Mouse (Mus musculus) hindbrain, embryonic 10.5 days (tissue): ENCODE results near the gene Rpl41. TPM values are rescaled to one million over a fixed set of nuclear protein-coding genes. Genes with fewer than 3 reads are reported as not detected.
"Not testable (repeated sequence)": the region's sequence is repeated elsewhere in the genome, so short reads cannot be mapped to it uniquely, and the experiment has no call there.

Experiments
- DNase-seq: peaks from one replicate; pipeline ENCODE4 v3.0.0-alpha.2; 2017; ENCODE audit warnings: low spot score
- H3K27ac ChIP-seq: fragments of 300-500 bp; sonication (generic); 2 replicates; pipeline ENCODE4 v1.5.1; 2016; ENCODE audit warnings: mild to moderate bottlenecking, moderate library complexity
- H3K27me3 ChIP-seq: fragments of 300-500 bp; sonication (generic); 2 replicates; pipeline ENCODE4 v1.6.1; 2016; ENCODE audit warnings: mild to moderate bottlenecking; ENCODE audit not compliant: poor library complexity, insufficient read depth, severe bottlenecking
- H3K36me3 ChIP-seq: fragments of 300-500 bp; sonication (generic); 2 replicates; pipeline ENCODE4 v1.6.1; 2016; ENCODE audit warnings: mild to moderate bottlenecking, moderate library complexity
- H3K4me1 ChIP-seq: fragments of 300-500 bp; sonication (generic); replicated peaks from 2 replicates; pipeline ENCODE4 v1.6.1; 2016; ENCODE audit warnings: mild to moderate bottlenecking
- H3K4me3 ChIP-seq: fragments of 300-500 bp; sonication (generic); 2 replicates; pipeline ENCODE4 v1.5.1; 2016; ENCODE audit warnings: mild to moderate bottlenecking, moderate library complexity
- H3K9me3 ChIP-seq: fragments of 300-500 bp; sonication (generic); 2 replicates; pipeline ENCODE4 v1.6.1; 2016; ENCODE audit warnings: mild to moderate bottlenecking, moderate library complexity
- whole genome bisulfite sequencing: fragments of 180-500 bp; shearing (Covaris S2); methylation state at CpG from one replicate; pipeline ENCODE4 v1.1.7; 2016; 5-methylcytosine and 5-hydroxymethylcytosine counted together
- polyA plus RNA-seq: library from polyadenylated mRNA; unstranded; fragments of >200 nt; fragmentation: Nextera tagmentation; extraction: Ambion mirVana; gene quantifications from 2 replicates; pipeline ENCODE4 v1.2.1, GENCODE M21; 2016

The Rpl41 gene
- polyA plus RNA-seq, 1 experiment from 2014 or later: 2,868 TPM

DNA sequence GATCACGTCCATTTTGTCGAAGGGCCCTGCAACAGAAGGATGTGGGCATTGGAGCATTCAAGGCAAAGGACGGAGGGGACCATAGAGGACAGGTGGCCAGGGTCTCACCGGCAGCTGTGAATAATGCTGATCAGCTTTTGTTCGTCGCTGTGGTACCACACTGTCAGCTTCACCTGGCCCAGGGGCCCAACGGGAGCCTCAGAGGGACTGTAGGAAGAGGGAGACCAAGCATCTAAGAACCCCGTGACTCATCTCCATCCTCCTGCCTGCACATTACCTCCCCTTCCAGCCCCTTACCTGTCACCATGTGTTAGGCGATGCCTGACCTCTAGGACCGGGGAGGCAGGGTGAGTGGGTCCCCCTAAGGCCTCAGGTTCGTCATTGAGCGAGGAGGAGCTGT, 37.3 kb downstream of the Rpl41 start:
- no peak for DNase-seq
- Histone ChIP-seq H3K4me3 (no peak overlapping the region), H3K27me3 (peaks cover 32% of the 10 kb centered on the region), H3K4me1 (peaks cover 7% of the 10 kb centered on the region), H3K9me3 (no peaks in the 10 kb centered on the region), H3K27ac (no peak overlapping the region), H3K36me3 (peaks cover 44% of the 10 kb centered on the region)
- 81% methylated on average over 12 of the region's 12 CpGs for WGBS

DNA sequence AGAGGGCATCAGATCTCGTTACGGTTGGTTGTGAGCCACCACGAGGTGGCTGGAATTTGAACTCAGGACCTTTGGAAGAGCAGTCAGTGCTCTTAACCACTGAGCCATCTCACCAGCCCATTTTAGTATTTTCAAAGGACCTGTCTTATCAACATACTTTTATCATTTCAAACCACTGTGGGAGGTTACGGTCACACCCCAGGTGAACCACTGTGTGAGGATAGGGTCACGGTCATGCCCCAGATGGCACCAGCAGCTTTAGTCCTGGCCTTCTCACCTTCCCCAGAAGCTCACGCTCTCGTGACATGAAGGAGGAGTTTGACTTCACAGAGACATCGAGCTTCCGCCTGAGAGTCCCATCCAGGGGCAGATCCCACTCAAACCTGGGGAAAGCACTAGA, 37.9 kb downstream of the Rpl41 start:
- no peak for DNase-seq
- Histone ChIP-seq H3K4me1 (peaks cover 4% of the 10 kb centered on the region), H3K9me3 (no peaks in the 10 kb centered on the region), H3K27ac (no peak overlapping the region), H3K36me3 (peaks cover 40% of the 10 kb centered on the region), H3K4me3 (no peak overlapping the region), H3K27me3 (peaks cover 27% of the 10 kb centered on the region)
- WGBS: 89% methylated on average over 9 of the region's 9 CpGs

DNA sequence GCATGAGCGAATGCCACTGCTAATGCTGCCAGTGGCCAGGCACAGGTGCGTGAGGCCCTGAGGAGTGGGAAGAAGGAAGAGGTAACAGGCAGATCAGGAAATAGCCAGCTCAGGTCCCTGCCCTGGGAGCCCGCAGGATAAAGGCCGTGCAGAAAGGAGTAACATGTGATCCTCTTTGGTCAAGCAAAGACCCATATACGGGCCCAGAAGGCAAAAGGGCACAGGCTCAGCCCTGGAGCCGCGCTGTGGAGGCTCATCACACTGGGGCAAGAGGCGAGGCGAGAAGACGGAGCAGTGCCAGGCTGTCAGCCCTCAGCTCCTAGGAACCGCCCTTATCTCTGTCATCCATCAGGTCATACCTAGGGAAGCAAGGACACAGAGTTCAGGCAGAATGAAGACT, 38.8 kb downstream of the Rpl41 start:
- no peak overlapping the region for H3K27ac ChIP-seq
- WGBS: 84% methylated on average over 11 of the region's 11 CpGs
- H3K4me3 ChIP-seq: no peak overlapping the region
- no peak for DNase-seq
- H3K27me3 ChIP-seq: peaks cover 18% of the 10 kb centered on the region
- H3K4me1 ChIP-seq: no peaks in the 10 kb centered on the region
- peaks cover 35% of the 10 kb centered on the region for H3K36me3 ChIP-seq
- H3K9me3 ChIP-seq: no peaks in the 10 kb centered on the region

DNA sequence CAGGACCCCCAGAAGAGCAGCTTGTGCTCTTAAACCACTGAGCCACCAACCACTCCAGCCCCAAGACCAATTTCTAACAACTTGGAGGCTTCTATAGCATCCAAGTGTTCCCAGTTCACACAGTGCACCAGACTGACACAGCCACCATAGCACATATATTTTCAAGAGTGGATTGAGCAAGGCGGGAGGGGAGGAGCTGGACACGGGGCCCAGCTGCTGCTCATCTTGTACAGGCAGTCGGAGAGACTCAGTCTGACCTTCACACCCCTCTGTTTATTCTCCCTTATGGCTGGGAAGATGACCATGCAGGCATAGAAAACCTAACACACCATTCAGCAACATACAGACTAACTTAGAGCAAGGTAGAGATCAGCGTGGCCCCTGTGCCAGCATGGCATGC, 39.3 kb downstream of the Rpl41 start:
- no peak overlapping the region for H3K4me3 ChIP-seq
- H3K9me3 ChIP-seq: no peaks in the 10 kb centered on the region
- H3K36me3 ChIP-seq: peaks cover 30% of the 10 kb centered on the region
- no peak for DNase-seq
- peaks cover 13% of the 10 kb centered on the region for H3K27me3 ChIP-seq
- no peak overlapping the region for H3K27ac ChIP-seq
- H3K4me1 ChIP-seq: no peaks in the 10 kb centered on the region
- 90% methylated on average over 4 of the region's 4 CpGs for WGBS

DNA sequence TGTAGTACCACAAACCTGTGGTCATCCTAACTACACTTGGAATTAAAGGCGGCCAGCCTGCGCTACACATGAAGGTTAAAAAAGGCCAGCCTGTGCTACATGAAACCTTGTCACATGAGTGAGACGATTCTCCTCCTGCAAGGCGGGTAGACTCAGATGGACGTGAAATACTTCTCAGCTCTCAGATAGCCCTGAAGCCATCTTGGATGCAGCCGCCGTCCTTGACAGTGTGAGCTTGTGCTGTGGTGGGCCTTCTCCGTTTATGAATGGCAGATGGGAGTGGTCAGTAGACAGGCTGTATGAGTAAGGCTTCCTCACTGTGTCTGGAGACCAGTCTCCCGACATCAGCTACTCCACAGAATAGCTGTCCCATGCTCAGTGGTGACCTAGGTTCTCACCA, 39.9 kb downstream of the Rpl41 start:
- DNase-seq: no peak
- Histone ChIP-seq H3K4me3 (no peak overlapping the region), H3K36me3 (peaks cover 30% of the 10 kb centered on the region), H3K9me3 (no peaks in the 10 kb centered on the region), H3K4me1 (no peaks in the 10 kb centered on the region), H3K27me3 (peaks cover 12% of the 10 kb centered on the region; the same call in 1 of the 2 replicates), H3K27ac (no peak overlapping the region)
- 91% methylated on average over 9 of the region's 9 CpGs for WGBS

DNA sequence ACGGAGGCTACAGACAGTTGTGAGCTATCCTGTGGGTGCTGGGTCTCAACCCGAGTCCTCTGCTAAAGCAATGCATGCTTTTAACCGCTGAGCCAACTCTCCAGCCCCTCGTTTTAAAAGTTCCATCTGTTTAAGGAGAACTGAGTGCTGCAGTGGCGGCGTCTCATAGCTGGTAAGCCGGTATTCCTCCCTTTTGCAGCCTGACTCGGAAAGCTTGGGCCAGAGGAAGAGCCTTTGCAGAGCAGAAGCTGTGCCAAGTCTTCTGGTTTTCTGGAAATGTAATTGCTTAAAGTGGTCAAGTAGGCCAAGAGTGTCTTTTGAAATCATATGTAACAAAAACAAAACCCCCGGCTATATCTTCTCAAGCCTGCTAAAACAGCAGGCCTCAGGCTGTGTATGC, 40.8 kb downstream of the Rpl41 start:
- Histone ChIP-seq H3K36me3 (peaks cover 30% of the 10 kb centered on the region), H3K4me1 (no peaks in the 10 kb centered on the region), H3K27me3 (peaks cover 7% of the 10 kb centered on the region; the same call in 1 of the 2 replicates), H3K27ac (no peak overlapping the region), H3K4me3 (no peak overlapping the region), H3K9me3 (no peaks in the 10 kb centered on the region)
- DNase-seq: no peak
- WGBS: 89% methylated on average over 9 of the region's 9 CpGs

DNA sequence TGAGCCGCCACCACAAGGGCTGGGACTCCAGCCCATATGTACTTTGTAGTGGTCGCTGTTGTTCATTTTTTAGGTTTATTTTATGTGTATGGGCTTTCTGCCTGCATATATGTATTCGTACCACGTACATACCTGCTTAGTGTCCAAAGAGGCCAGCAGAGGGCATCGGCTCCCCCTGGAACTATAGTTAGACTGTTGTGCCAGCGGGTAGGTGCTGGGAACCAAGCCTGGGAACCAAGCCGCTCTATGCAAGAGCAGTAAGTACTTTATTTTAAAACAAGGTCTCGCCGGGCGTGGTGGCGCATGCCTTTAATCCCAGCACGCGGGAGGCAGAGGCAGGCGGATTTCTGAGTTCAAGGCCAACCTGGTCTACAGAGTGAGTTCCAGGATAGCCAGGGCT, 43.1 kb downstream of the Rpl41 start:
- Histone ChIP-seq H3K27ac (no peak overlapping the region), H3K9me3 (no peaks in the 10 kb centered on the region), H3K27me3 (no peaks in the 10 kb centered on the region), H3K36me3 (peaks cover 14% of the 10 kb centered on the region; the same call in 1 of the 2 replicates), H3K4me1 (no peaks in the 10 kb centered on the region), H3K4me3 (no peak overlapping the region)
- 95% methylated on average over 14 of the region's 14 CpGs for WGBS
- DNase-seq: no peak

DNA sequence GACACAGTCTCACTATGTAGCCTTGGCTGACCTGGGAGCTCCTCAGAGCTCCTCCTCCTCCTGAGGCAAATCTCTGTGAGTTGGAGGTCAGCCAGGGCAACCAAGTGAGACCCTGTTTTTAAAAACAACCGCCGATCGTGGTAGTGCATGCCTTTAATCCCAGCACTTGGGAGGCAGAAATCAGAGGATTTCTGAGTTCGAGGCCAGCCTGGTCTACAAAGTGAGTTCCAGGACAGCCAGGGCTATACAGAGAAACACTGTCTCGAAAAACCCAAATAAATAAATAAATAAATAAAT, 43.8 kb downstream of the Rpl41 start:
- WGBS: 89% methylated on average over 5 of the region's 5 CpGs
- not testable (repeated sequence) for DNase-seq, H3K27ac ChIP-seq, H3K36me3 ChIP-seq, H3K4me3 ChIP-seq, H3K9me3 ChIP-seq, H3K27me3 ChIP-seq, H3K4me1 ChIP-seq

DNA sequence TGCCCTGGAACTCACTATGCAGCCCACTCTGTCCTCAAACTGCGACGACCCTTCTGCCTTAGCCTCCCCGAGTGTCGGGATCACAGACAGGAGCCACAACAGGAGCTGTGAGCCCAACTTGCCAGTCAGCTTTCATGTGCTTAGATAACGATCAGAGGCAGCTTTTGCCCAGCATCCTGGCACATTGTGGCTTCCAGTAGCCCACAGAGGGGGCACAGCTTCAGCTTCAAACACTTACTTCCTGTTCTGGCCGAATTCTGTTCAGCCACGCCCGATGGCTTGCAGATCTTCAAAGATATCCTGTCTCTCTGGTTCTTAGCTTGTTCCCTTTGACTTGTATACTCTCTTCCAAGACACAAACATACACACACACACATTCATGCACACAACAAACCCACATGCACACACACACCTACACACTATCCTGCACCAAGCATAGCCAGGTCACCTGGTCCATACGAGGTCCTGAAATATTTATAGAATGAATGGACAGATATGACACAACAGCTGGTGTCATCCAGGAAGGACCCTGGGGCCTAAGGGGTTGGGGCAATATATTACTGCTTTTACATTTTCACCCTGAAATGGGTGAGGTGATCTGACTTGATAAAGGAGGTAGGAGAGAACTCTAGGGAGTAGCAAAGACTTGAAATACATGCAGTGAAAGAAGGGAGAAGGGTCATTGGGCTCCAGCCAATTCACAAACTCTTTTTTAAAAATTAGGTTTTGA, 44.3 kb downstream of the Rpl41 start:
- WGBS: 82% methylated on average over 9 of the region's 9 CpGs
- H3K4me3 ChIP-seq: no peak overlapping the region
- DNase-seq: no peak

DNA sequence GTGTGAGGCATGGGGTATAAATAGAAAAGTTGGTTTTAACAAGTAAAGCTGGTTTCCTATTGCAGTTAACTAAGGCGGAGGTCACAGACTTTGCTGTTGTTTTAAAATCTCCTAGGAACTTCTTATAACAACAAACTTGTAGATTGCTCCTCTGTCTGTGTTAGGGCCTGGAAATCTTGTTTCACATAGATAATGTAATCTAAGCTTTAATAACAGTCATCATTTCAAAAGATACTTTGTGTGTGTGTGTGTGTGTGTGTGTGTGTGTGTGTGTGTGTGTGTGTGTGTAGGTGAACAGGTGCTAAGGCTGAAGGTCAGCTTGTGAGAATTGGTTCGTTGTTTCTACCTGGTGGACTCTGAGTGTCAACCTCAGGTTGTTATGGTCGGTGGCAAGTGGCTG, 45.1 kb downstream of the Rpl41 start:
- peaks cover 7% of the 10 kb centered on the region for H3K4me1 ChIP-seq
- H3K4me3 ChIP-seq: no peak overlapping the region
- H3K27me3 ChIP-seq: no peaks in the 10 kb centered on the region
- H3K36me3 ChIP-seq: 0 out of 2 replicates have a peak, but pooled peaks cover 4% of the 10 kb centered on the region
- no peaks in the 10 kb centered on the region for H3K9me3 ChIP-seq
- DNase-seq: no peak
- 74% methylated on average over 3 of the region's 3 CpGs for WGBS
- H3K27ac ChIP-seq: no peak overlapping the region

More for the DNA sequence above, 44.3 kb downstream of the Rpl41 start:
- Histone ChIP-seq H3K27me3 (no peaks in the 10 kb centered on the region), H3K36me3 (0 out of 2 replicates have a peak, but pooled peaks cover 4% of the 10 kb centered on the region), H3K27ac (no peak overlapping the region), H3K4me1 (no peaks in the 10 kb centered on the region), H3K9me3 (no peaks in the 10 kb centered on the region)

DNA sequence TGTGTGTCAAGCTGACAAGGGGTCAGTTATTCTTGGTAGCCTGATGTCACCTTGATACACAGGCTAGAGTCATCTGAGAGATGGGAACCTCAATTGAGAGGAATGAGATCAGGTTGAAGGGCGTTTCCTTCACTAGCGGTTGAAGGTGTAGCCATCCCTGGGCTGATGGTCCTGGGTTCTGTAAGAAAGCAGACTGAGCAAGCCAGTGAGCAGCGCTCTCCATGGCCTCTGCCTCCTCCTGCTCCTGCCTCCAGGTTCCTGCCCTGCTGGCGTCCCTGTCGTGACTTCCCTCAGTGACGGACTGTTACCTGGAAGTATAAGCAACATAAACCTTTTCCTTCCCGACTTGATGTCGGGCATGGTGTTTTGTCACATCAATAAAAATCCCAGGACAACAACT, 45.6 kb downstream of the Rpl41 start:
- Histone ChIP-seq H3K9me3 (no peaks in the 10 kb centered on the region), H3K36me3 (0 out of 2 replicates have a peak, but pooled peaks cover 4% of the 10 kb centered on the region), H3K27ac (no peak overlapping the region), H3K4me1 (peaks cover 9% of the 10 kb centered on the region), H3K4me3 (no peak overlapping the region), H3K27me3 (no peaks in the 10 kb centered on the region)
- DNase-seq: no peak
- WGBS: 82% methylated on average over 8 of the region's 8 CpGs

DNA sequence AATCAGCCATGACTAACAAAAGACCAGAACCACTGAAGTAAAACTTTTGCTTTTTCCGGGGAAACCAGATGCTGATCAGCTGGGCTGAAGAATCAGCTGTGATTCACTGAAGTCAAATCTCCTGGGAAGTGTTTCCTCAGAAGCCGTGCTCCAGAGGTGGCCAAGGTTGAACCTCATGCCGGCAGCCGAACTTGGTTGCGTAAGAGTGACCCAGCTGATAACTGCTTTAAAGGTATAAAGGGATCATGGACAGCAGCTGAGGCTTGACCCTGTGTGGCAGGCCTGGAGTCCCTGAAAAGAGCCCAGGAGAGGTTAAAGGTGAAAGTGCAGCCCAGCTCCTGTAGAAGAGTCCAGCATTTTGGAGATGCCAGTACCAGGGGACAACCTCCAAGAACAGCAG, 46.8 kb downstream of the Rpl41 start:
- Histone ChIP-seq H3K4me3 (no peak overlapping the region), H3K36me3 (0 out of 2 replicates have a peak, but pooled peaks cover 4% of the 10 kb centered on the region), H3K9me3 (no peaks in the 10 kb centered on the region), H3K4me1 (peaks cover 21% of the 10 kb centered on the region), H3K27me3 (no peaks in the 10 kb centered on the region), H3K27ac (no peak overlapping the region)
- DNase-seq: no peak
- WGBS: 81% methylated on average over 5 of the region's 5 CpGs

DNA sequence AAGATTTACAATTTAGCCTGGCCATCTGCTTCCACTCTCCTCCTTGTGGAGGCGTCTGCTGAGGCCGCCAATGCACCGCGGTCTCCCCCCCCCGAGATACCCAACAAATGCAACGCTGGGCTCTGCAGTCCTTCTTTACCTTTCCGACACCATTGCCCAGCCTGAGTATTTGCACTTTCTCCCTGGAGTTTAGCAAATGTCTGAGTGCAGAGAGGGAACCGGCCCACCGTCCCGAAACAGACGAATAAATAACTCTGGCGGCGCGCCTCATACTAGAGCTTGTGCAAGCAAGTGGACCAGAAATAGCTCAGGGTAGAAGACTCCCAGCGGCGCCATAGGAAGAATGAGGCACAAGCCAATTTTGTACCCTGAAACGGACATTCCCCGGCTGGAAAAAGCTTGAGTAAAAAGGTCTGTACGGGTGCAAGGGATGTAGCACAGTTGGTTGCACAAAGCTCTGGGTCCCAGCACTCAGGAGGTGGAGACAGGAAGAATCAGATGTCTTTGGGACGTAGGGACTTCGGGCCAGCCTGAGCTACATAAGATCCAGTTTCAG, 49.9 kb downstream of the Rpl41 start:
- Histone ChIP-seq H3K27ac (peak overlapping the region; percentile 74), H3K36me3 (no peaks in the 10 kb centered on the region)
- 3% methylated on average over 21 of the region's 21 CpGs for WGBS

More for the DNA sequence above, 49.9 kb downstream of the Rpl41 start:
- no peaks in the 10 kb centered on the region for H3K9me3 ChIP-seq
- DNase-seq: peak; percentile 61
- H3K4me3 ChIP-seq: peak overlapping the region; percentile 64
- H3K4me1 ChIP-seq: peaks cover 44% of the 10 kb centered on the region
- H3K27me3 ChIP-seq: peaks cover 8% of the 10 kb centered on the region
